Mouse (Mus musculus) hindbrain, embryonic 16.5 days (tissue): ENCODE measurements around the gene Polk. TPM values are rescaled to one million over a fixed set of nuclear protein-coding genes. Genes with fewer than 3 reads are reported as not detected.

Experiments used
- ATAC-seq: fragments of 200-750 bp; cut with Nextera tagmentation; 2 replicates; pipeline ENCODE4 v1.8.0; 2017; ENCODE audit warnings: moderate TSS enrichment, moderate library complexity
- H3K27ac ChIP-seq: fragments of 300-500 bp; sonication (generic); 2 replicates; pipeline ENCODE4 v1.5.1; 2014; ENCODE audit warnings: low read depth, mild to moderate bottlenecking, control low read depth, low read length, moderate library complexity
- H3K27me3 ChIP-seq: fragments of 300-500 bp; sonication (generic); replicated peaks from 2 replicates; pipeline ENCODE4 v1.6.1; 2014; ENCODE audit warnings: low read length; ENCODE audit not compliant: control insufficient read depth, insufficient read depth
- H3K36me3 ChIP-seq: fragments of 300-500 bp; sonication (generic); 2 replicates; pipeline ENCODE4 v1.6.1; 2014; ENCODE audit warnings: mild to moderate bottlenecking, low read length, moderate library complexity, mixed read lengths; ENCODE audit not compliant: control insufficient read depth, insufficient read depth
- H3K4me1 ChIP-seq: fragments of 300-500 bp; sonication (generic); 2 replicates; pipeline ENCODE4 v1.6.1; 2014; ENCODE audit warnings: low read depth, low read length; ENCODE audit not compliant: control insufficient read depth, insufficient read depth
- H3K4me2 ChIP-seq: fragments of 300-500 bp; sonication (generic); 2 replicates; pipeline ENCODE4 v1.6.1; 2014; ENCODE audit warnings: mild to moderate bottlenecking, low read length, control low read depth, moderate library complexity
- H3K4me3 ChIP-seq: fragments of 300-500 bp; sonication (generic); 2 replicates; pipeline ENCODE4 v1.5.1; 2014; ENCODE audit warnings: mild to moderate bottlenecking, low read length, control low read depth, moderate library complexity
- H3K9ac ChIP-seq: fragments of 300-500 bp; sonication (generic); 2 replicates; pipeline ENCODE4 v1.6.1; 2014; ENCODE audit warnings: low read depth, mild to moderate bottlenecking, control low read depth, low read length, moderate library complexity
- H3K9me3 ChIP-seq: fragments of 300-500 bp; sonication (generic); 2 replicates; pipeline ENCODE4 v1.6.1; 2014; ENCODE audit warnings: mild to moderate bottlenecking, low read length, moderate library complexity; ENCODE audit not compliant: control insufficient read depth
- WGBS: fragments of 180-500 bp; shearing (Covaris S2); extraction: QIAGEN DNeasy Blood & Tissue Kit; methylation state at CpG from one replicate; pipeline ENCODE4 v1.1.7; 2014; 5-methylcytosine and 5-hydroxymethylcytosine counted together
- polyA plus RNA-seq: library from polyadenylated mRNA; unstranded; fragments of >200 nt; fragmentation: Nextera tagmentation; extraction: Ambion mirVana; gene quantifications from 2 replicates; pipeline ENCODE4 v1.2.1, GENCODE M21; 2015

Polk gene
- polyA plus RNA-seq, 1 experiment from 2014 or later = 7.4 TPM

- Histone ChIP-seq H3K9ac (no peak overlapping the region), H3K27ac (no peak overlapping the region), H3K9me3 (no peaks in the 10 kb centered on the region), H3K4me1 (no peaks in the 10 kb centered on the region), H3K27me3 (no peaks in the 10 kb centered on the region), H3K4me2 (no peak overlapping the region), H3K36me3 (no peaks in the 10 kb centered on the region), H3K4me3 (no peak overlapping the region)
- WGBS = 80% methylated on average over 4 of the region's 4 CpGs
- ATAC-seq = no peak
Measured at GRCm38 (mm10) chr13:96458606-96459005, 83.8 kb downstream of the Polk start.

- H3K4me1 ChIP-seq = no peaks in the 10 kb centered on the region
- ATAC-seq = peak; percentile 52
- H3K36me3 ChIP-seq = no peaks in the 10 kb centered on the region
- H3K9ac ChIP-seq = no peak overlapping the region
- H3K9me3 ChIP-seq = no peaks in the 10 kb centered on the region
- 77% methylated on average over 5 of the region's 5 CpGs for WGBS
- H3K4me3 ChIP-seq = no peak overlapping the region
- H3K4me2 ChIP-seq = no peak overlapping the region
- no peaks in the 10 kb centered on the region for H3K27me3 ChIP-seq
- no peak overlapping the region for H3K27ac ChIP-seq
Measured at GRCm38 (mm10) chr13:96458018-96458417, 84.4 kb downstream of the Polk start.

DNA sequence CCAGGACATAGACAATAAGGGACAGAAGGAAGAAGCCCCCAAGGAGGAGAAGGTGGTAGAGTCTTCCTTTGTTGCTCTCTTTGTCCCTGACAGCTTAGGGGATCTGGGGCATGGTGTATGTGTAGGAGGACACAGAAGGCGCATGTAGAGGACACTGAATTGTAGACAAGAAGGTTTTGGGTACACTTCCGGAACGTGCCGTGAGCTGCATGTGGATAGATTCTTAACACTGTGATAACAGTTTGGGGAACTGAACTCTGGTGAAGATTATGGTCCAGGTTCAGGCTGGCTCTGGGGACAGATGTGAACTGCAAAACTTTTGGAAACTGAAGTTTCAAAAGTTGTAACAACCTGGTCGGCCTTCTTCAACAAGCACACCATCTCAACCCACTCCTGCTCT, 84.8 kb downstream of the Polk start:
- no peak overlapping the region for H3K9ac ChIP-seq
- no peaks in the 10 kb centered on the region for H3K36me3 ChIP-seq
- H3K9me3 ChIP-seq = no peaks in the 10 kb centered on the region
- ATAC-seq = no peak
- WGBS = 95% methylated on average over 5 of the region's 5 CpGs
- H3K4me3 ChIP-seq = no peak overlapping the region
- no peak overlapping the region for H3K4me2 ChIP-seq
- H3K27me3 ChIP-seq = no peaks in the 10 kb centered on the region
- no peaks in the 10 kb centered on the region for H3K4me1 ChIP-seq
- no peak overlapping the region for H3K27ac ChIP-seq

- no peak for ATAC-seq
- Histone ChIP-seq H3K36me3 (no peaks in the 10 kb centered on the region), H3K9ac (no peak overlapping the region), H3K4me1 (no peaks in the 10 kb centered on the region), H3K4me2 (no peak overlapping the region), H3K4me3 (no peak overlapping the region), H3K9me3 (no peaks in the 10 kb centered on the region), H3K27me3 (no peaks in the 10 kb centered on the region), H3K27ac (no peak overlapping the region)
- WGBS = 73% methylated on average over 3 of the region's 3 CpGs
Measured at GRCm38 (mm10) chr13:96454288-96454687, 88.1 kb downstream of the Polk start.

DNA sequence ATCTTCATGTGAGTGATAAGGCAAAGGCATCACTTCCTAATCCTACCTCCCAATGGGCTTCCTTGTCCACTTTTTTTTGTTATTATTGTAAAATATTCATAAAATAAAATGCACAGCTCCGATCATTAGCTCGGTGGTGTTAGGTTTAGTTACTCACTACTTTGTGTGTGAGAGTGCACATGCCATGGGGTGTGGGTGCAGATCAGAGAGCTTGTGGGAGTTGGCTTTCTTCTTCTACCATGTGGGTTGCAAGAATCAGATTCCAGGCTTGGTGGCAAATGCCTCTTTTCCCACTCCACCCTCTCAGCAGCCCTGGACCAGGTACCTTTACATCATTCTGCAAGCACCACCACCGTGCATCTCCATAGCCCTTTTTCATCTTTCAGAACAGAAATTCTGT, 89.8 kb downstream of the Polk start:
- Histone ChIP-seq H3K36me3 (no peaks in the 10 kb centered on the region), H3K9me3 (no peaks in the 10 kb centered on the region), H3K4me3 (no peak overlapping the region), H3K4me1 (no peaks in the 10 kb centered on the region), H3K27me3 (no peaks in the 10 kb centered on the region), H3K4me2 (no peak overlapping the region), H3K9ac (no peak overlapping the region), H3K27ac (no peak overlapping the region)
- 92% methylated on average over 3 of the region's 3 CpGs for WGBS
- no peak for ATAC-seq

- no peaks in the 10 kb centered on the region for H3K4me1 ChIP-seq
- ATAC-seq = no peak
- H3K4me3 ChIP-seq = no peak overlapping the region
- H3K27ac ChIP-seq = no peak overlapping the region
- no peaks in the 10 kb centered on the region for H3K9me3 ChIP-seq
- H3K27me3 ChIP-seq = no peaks in the 10 kb centered on the region
- no peak overlapping the region for H3K9ac ChIP-seq
- H3K4me2 ChIP-seq = no peak overlapping the region
- H3K36me3 ChIP-seq = no peaks in the 10 kb centered on the region
- 93% methylated on average over 11 of the region's 11 CpGs for WGBS
Measured at GRCm38 (mm10) chr13:96451386-96452140, 90.8 kb downstream of the Polk start.

- Histone ChIP-seq H3K4me2 (no peak overlapping the region), H3K36me3 (no peaks in the 10 kb centered on the region), H3K27me3 (no peaks in the 10 kb centered on the region), H3K9ac (no peak overlapping the region), H3K4me3 (no peak overlapping the region), H3K27ac (no peak overlapping the region), H3K4me1 (no peaks in the 10 kb centered on the region), H3K9me3 (no peaks in the 10 kb centered on the region)
- ATAC-seq = no peak
- WGBS = 91% methylated on average over 7 of the region's 7 CpGs
Measured at GRCm38 (mm10) chr13:96450869-96451268, 91.5 kb downstream of the Polk start.

GRCm38 (mm10) chr13:96450205-96450856, 92.0 kb downstream of the Polk start:
- Histone ChIP-seq H3K4me2 (no peak overlapping the region), H3K4me1 (no peaks in the 10 kb centered on the region), H3K4me3 (no peak overlapping the region), H3K9me3 (no peaks in the 10 kb centered on the region), H3K27ac (no peak overlapping the region), H3K36me3 (no peaks in the 10 kb centered on the region), H3K27me3 (no peaks in the 10 kb centered on the region), H3K9ac (no peak overlapping the region)
- no peak for ATAC-seq
- WGBS = 87% methylated on average over 11 of the region's 11 CpGs

DNA sequence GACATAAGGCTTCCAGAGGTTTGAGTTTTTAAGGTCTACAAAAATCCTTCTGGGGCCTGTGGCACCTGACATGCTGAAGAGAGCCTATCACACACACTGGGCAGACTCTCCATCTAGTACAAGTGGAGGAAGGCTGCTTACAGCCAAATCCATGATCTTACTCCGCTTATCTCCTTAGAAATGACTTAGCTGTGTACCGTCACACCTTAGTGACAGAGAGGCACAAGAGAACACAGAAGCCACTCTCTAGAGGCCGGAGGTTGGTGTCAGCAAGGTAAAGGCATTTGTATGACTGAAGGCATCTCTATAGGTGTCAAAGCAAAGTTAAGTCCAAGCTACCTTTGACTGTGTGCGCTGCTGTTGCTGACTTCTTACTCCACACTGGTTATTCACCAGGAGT, 101.9 kb downstream of the Polk start:
- Histone ChIP-seq H3K9me3 (no peaks in the 10 kb centered on the region), H3K4me1 (no peaks in the 10 kb centered on the region), H3K9ac (no peak overlapping the region), H3K36me3 (no peaks in the 10 kb centered on the region), H3K27ac (no peak overlapping the region), H3K4me2 (no peak overlapping the region), H3K27me3 (no peaks in the 10 kb centered on the region), H3K4me3 (no peak overlapping the region)
- no peak for ATAC-seq
- 94% methylated on average over 4 of the region's 4 CpGs for WGBS
